Mouse (Mus musculus) limb, embryonic 14.5 days (tissue): ENCODE data around the gene Olfr803. TPM values are rescaled to one million over a fixed set of nuclear protein-coding genes. Genes with fewer than 3 reads are reported as not detected.

Experiments
- ATAC-seq: fragments of 200-750 bp; cut with Nextera tagmentation; 2 replicates; pipeline ENCODE4 v1.8.0; 2017; ENCODE audit warnings: low read depth, moderate number of reproducible peaks, moderate TSS enrichment; ENCODE audit not compliant: low FRiP score
- DNase-seq: peaks from one replicate; pipeline ENCODE4 v3.0.0-alpha.2; 2015; ENCODE audit warnings: low spot score
- H3K27ac ChIP-seq: fragments of 300-500 bp; sonication (generic); replicated peaks from 2 replicates; pipeline ENCODE4 v1.5.1; 2014; ENCODE audit warnings: low read depth, mild to moderate bottlenecking, low read length, moderate library complexity, mixed read lengths
- H3K27me3 ChIP-seq: fragments of 300-500 bp; sonication (generic); 2 replicates; pipeline ENCODE4 v1.6.1; 2014; ENCODE audit warnings: low read length, mixed read lengths; ENCODE audit not compliant: control insufficient read depth, insufficient read depth
- H3K36me3 ChIP-seq: fragments of 300-500 bp; sonication (generic); 2 replicates; pipeline ENCODE4 v1.6.1; 2014; ENCODE audit warnings: mild to moderate bottlenecking, low read length, moderate library complexity, mixed read lengths; ENCODE audit not compliant: control insufficient read depth, insufficient read depth
- H3K4me1 ChIP-seq: fragments of 300-500 bp; sonication (generic); 2 replicates; pipeline ENCODE4 v1.6.1; 2014; ENCODE audit warnings: antibody characterized with exemption, low read length, mixed read lengths; ENCODE audit not compliant: control insufficient read depth, insufficient read depth
- H3K4me2 ChIP-seq: fragments of 300-500 bp; sonication (generic); replicated peaks from 2 replicates; pipeline ENCODE4 v1.6.1; 2014; ENCODE audit warnings: low read depth, mild to moderate bottlenecking, low read length, moderate library complexity; ENCODE audit not compliant: severe bottlenecking
- H3K4me3 ChIP-seq: fragments of 300-500 bp; sonication (generic); replicated peaks from 2 replicates; pipeline ENCODE4 v1.5.1; 2014; ENCODE audit warnings: low read length
- H3K9ac ChIP-seq: fragments of 300-500 bp; sonication (generic); 2 replicates; pipeline ENCODE4 v1.6.1; 2014; ENCODE audit warnings: mild to moderate bottlenecking, low read depth, low read length, moderate library complexity; ENCODE audit not compliant: severe bottlenecking
- H3K9me3 ChIP-seq: fragments of 300-500 bp; sonication (generic); 2 replicates; pipeline ENCODE4 v1.6.1; 2016; ENCODE audit warnings: low read length; ENCODE audit not compliant: control insufficient read depth
- POLR2A ChIP-seq: fragments of 200-500 bp; IDR thresholded peaks from 2 replicates; pipeline ENCODE4 v1.8.0; 2012; ENCODE audit warnings: inconsistent platforms, mild to moderate bottlenecking, moderate library complexity, borderline replicate concordance; ENCODE audit not compliant: insufficient read depth, insufficient read length; ENCODE audit errors: extremely low read depth
- WGBS: fragments of 180-500 bp; shearing (Covaris S2); extraction: QIAGEN DNeasy Blood & Tissue Kit; methylation state at CpG from one replicate; pipeline ENCODE4 v1.1.7; 2014; 5-methylcytosine and 5-hydroxymethylcytosine counted together
- microRNA-seq: library from miRNA; unstranded; fragments of <30 nt; microRNA quantifications from one replicate; pipeline ENCODE4, GENCODE M21; 2016
- polyA plus RNA-seq, 2 experiments: library from polyadenylated mRNA; depleted of rRNA in 1 of 2; stranded (reverse) in 1 of 2; unstranded in 1 of 2; fragments of >200 nt; fragmentation: Nextera tagmentation in 1 of 2; extraction: Ambion mirVana in 1 of 2; gene quantifications; 2 replicates each; pipeline versions ENCODE4 v1.2.1 to v1.2.3; 2012 to 2014

Olfr803 gene
- polyA plus RNA-seq, 2 experiments: not detected

GRCm38 (mm10) chr10:129673765-129674164 is 20.3 kb downstream of the Olfr803 start, which contains the start of gene Olfr801:
Gene Olfr801, minus strand, starts transcription at chr10:129673865.
- Histone ChIP-seq H3K4me2 (no peak within 1 kb of the TSS), H3K4me3 (no peak within 1 kb of the TSS), H3K36me3 (no peaks in the 10 kb centered on the region), H3K9ac (no peak within 1 kb of the TSS), H3K27me3 (no peaks in the 10 kb centered on the region), H3K9me3 (no peaks in the 10 kb centered on the region), H3K27ac (no peak within 1 kb of the TSS), H3K4me1 (no peaks in the 10 kb centered on the region)
- TF ChIP-seq POLR2A: no peak
- ATAC-seq: no peak
- 68% methylated on average over 1 of the region's 1 CpGs for WGBS
- no peak for DNase-seq

- H3K4me3 ChIP-seq: no peak within 1 kb of the TSS
- no peak for DNase-seq
- H3K27me3 ChIP-seq: no peaks in the 10 kb centered on the region
- no peak for TF ChIP-seq POLR2A
- H3K4me1 ChIP-seq: no peaks in the 10 kb centered on the region
- no peak within 1 kb of the TSS for H3K9ac ChIP-seq
- ATAC-seq: no peak
- H3K4me2 ChIP-seq: no peak within 1 kb of the TSS
- no peak within 1 kb of the TSS for H3K27ac ChIP-seq
- no peaks in the 10 kb centered on the region for H3K9me3 ChIP-seq
- no peaks in the 10 kb centered on the region for H3K36me3 ChIP-seq
These were observed 36.7 kb downstream of the Olfr803 start, which contains the start of gene Olfr800 for GRCm38 (mm10) chr10:129657394-129657793. Gene Olfr800, plus strand, starts transcription at chr10:129657694.

GRCm38 (mm10) chr10:129651763-129652162 is 42.3 kb downstream of the Olfr803 start:
- DNase-seq: no peak
- no peak overlapping the region for H3K27ac ChIP-seq
- H3K27me3 ChIP-seq: no peaks in the 10 kb centered on the region
- no peak overlapping the region for H3K9ac ChIP-seq
- no peak for ATAC-seq
- H3K4me3 ChIP-seq: no peak overlapping the region
- H3K9me3 ChIP-seq: no peaks in the 10 kb centered on the region
- no peaks in the 10 kb centered on the region for H3K36me3 ChIP-seq
- no peak overlapping the region for H3K4me2 ChIP-seq
- no peaks in the 10 kb centered on the region for H3K4me1 ChIP-seq
- no peak for TF ChIP-seq POLR2A
- 80% methylated on average over 1 of the region's 1 CpGs for WGBS

Small RNA genes within 50 kb of the gene (microRNA-seq; reads per million reads assigned to microRNA genes)
- gene Gm24485: not detected

Other genes with a start within 250 kb of the Olfr803 start
- not detected in 2 replicates for gene Olfr787, start 232.4 kb downstream of the Olfr803 start, polyA plus RNA-seq (2012; rRNA removed)
- not detected in 2 replicates for gene Olfr787, start 232.4 kb downstream of the Olfr803 start, polyA plus RNA-seq (2014; fragmentation: Nextera tagmentation; extraction: Ambion mirVana)
- gene Olfr788, start 223.3 kb downstream of the Olfr803 start, polyA plus RNA-seq (2012; rRNA removed): not detected in 2 replicates
- not detected in 2 replicates for gene Olfr788, start 223.3 kb downstream of the Olfr803 start, polyA plus RNA-seq (2014; fragmentation: Nextera tagmentation; extraction: Ambion mirVana)
- gene Olfr789, start 209.5 kb downstream of the Olfr803 start, polyA plus RNA-seq (2012; rRNA removed): not detected in 2 replicates
- not detected in 2 replicates for gene Olfr789, start 209.5 kb downstream of the Olfr803 start, polyA plus RNA-seq (2014; fragmentation: Nextera tagmentation; extraction: Ambion mirVana)
- not detected in 2 replicates for gene Olfr790, start 195.8 kb downstream of the Olfr803 start, polyA plus RNA-seq (2012; rRNA removed)
- not detected in 2 replicates for gene Olfr790, start 195.8 kb downstream of the Olfr803 start, polyA plus RNA-seq (2014; fragmentation: Nextera tagmentation; extraction: Ambion mirVana)
- not detected in 2 replicates for gene Olfr791, start 172.5 kb downstream of the Olfr803 start, polyA plus RNA-seq (2012; rRNA removed)
- gene Olfr791, start 172.5 kb downstream of the Olfr803 start, polyA plus RNA-seq (2014; fragmentation: Nextera tagmentation; extraction: Ambion mirVana): not detected in 2 replicates
- gene Olfr792, start 155.1 kb downstream of the Olfr803 start, polyA plus RNA-seq (2012; rRNA removed): not detected in 2 replicates
- gene Olfr792, start 155.1 kb downstream of the Olfr803 start, polyA plus RNA-seq (2014; fragmentation: Nextera tagmentation; extraction: Ambion mirVana): not detected in 2 replicates
- not detected in 2 replicates for gene Olfr794, start 126.6 kb downstream of the Olfr803 start, polyA plus RNA-seq (2012; rRNA removed)
- gene Olfr794, start 126.6 kb downstream of the Olfr803 start, polyA plus RNA-seq (2014; fragmentation: Nextera tagmentation; extraction: Ambion mirVana): not detected in 2 replicates
- gene Olfr796, start 81.7 kb downstream of the Olfr803 start, polyA plus RNA-seq (2012; rRNA removed): not detected in 2 replicates
- gene Olfr796, start 81.7 kb downstream of the Olfr803 start, polyA plus RNA-seq (2014; fragmentation: Nextera tagmentation; extraction: Ambion mirVana): not detected in 2 replicates
- not detected in 2 replicates for gene Olfr798, start 66.4 kb downstream of the Olfr803 start, polyA plus RNA-seq (2012; rRNA removed)
- not detected in 2 replicates for gene Olfr798, start 66.4 kb downstream of the Olfr803 start, polyA plus RNA-seq (2014; fragmentation: Nextera tagmentation; extraction: Ambion mirVana)
- not detected in 2 replicates for gene Olfr799, start 56.8 kb downstream of the Olfr803 start, polyA plus RNA-seq (2012; rRNA removed)
- not detected in 2 replicates for gene Olfr799, start 56.8 kb downstream of the Olfr803 start, polyA plus RNA-seq (2014; fragmentation: Nextera tagmentation; extraction: Ambion mirVana)
- not detected in 2 replicates for gene Olfr800, start 36.6 kb downstream of the Olfr803 start, polyA plus RNA-seq (2012; rRNA removed)
- gene Olfr800, start 36.6 kb downstream of the Olfr803 start, polyA plus RNA-seq (2014; fragmentation: Nextera tagmentation; extraction: Ambion mirVana): not detected in 2 replicates
- not detected in 2 replicates for gene Olfr801, start 20.4 kb downstream of the Olfr803 start, polyA plus RNA-seq (2012; rRNA removed)
- not detected in 2 replicates for gene Olfr801, start 20.4 kb downstream of the Olfr803 start, polyA plus RNA-seq (2014; fragmentation: Nextera tagmentation; extraction: Ambion mirVana)
- not detected in 2 replicates for gene Olfr802, start 6.1 kb downstream of the Olfr803 start, polyA plus RNA-seq (2012; rRNA removed)
- not detected in 2 replicates for gene Olfr802, start 6.1 kb downstream of the Olfr803 start, polyA plus RNA-seq (2014; fragmentation: Nextera tagmentation; extraction: Ambion mirVana)
- gene Olfr804, start 8.9 kb upstream of the Olfr803 start, polyA plus RNA-seq (2012; rRNA removed): not detected in 2 replicates
- gene Olfr804, start 8.9 kb upstream of the Olfr803 start, polyA plus RNA-seq (2014; fragmentation: Nextera tagmentation; extraction: Ambion mirVana): not detected in 2 replicates
- gene Olfr805, start 35.1 kb upstream of the Olfr803 start, polyA plus RNA-seq (2012; rRNA removed): not detected in 2 replicates
- not detected in 2 replicates for gene Olfr805, start 35.1 kb upstream of the Olfr803 start, polyA plus RNA-seq (2014; fragmentation: Nextera tagmentation; extraction: Ambion mirVana)
- not detected in 2 replicates for gene Olfr806, start 47.6 kb upstream of the Olfr803 start, polyA plus RNA-seq (2012; rRNA removed)
- gene Olfr806, start 47.6 kb upstream of the Olfr803 start, polyA plus RNA-seq (2014; fragmentation: Nextera tagmentation; extraction: Ambion mirVana): not detected in 2 replicates
- gene Olfr807, start 63.5 kb upstream of the Olfr803 start, polyA plus RNA-seq (2012; rRNA removed): not detected in 2 replicates
- gene Olfr807, start 63.5 kb upstream of the Olfr803 start, polyA plus RNA-seq (2014; fragmentation: Nextera tagmentation; extraction: Ambion mirVana): not detected in 2 replicates
- gene Olfr808, start 71.2 kb upstream of the Olfr803 start, polyA plus RNA-seq (2012; rRNA removed): not detected in 2 replicates
- gene Olfr808, start 71.2 kb upstream of the Olfr803 start, polyA plus RNA-seq (2014; fragmentation: Nextera tagmentation; extraction: Ambion mirVana): not detected in 2 replicates
- gene Olfr809, start 80.4 kb upstream of the Olfr803 start, polyA plus RNA-seq (2012; rRNA removed): not detected in 2 replicates
- gene Olfr809, start 80.4 kb upstream of the Olfr803 start, polyA plus RNA-seq (2014; fragmentation: Nextera tagmentation; extraction: Ambion mirVana): not detected in 2 replicates
- not detected in 2 replicates for gene Olfr810, start 100.6 kb upstream of the Olfr803 start, polyA plus RNA-seq (2012; rRNA removed)
- gene Olfr810, start 100.6 kb upstream of the Olfr803 start, polyA plus RNA-seq (2014; fragmentation: Nextera tagmentation; extraction: Ambion mirVana): not detected in 2 replicates
- not detected in 2 replicates for gene Olfr811, start 110.1 kb upstream of the Olfr803 start, polyA plus RNA-seq (2012; rRNA removed)
- gene Olfr811, start 110.1 kb upstream of the Olfr803 start, polyA plus RNA-seq (2014; fragmentation: Nextera tagmentation; extraction: Ambion mirVana): not detected in 2 replicates
- gene Olfr812, start 151.8 kb upstream of the Olfr803 start, polyA plus RNA-seq (2012; rRNA removed): not detected in 2 replicates
- gene Olfr812, start 151.8 kb upstream of the Olfr803 start, polyA plus RNA-seq (2014; fragmentation: Nextera tagmentation; extraction: Ambion mirVana): not detected in 2 replicates
- gene Olfr813, start 161.1 kb upstream of the Olfr803 start, polyA plus RNA-seq (2012; rRNA removed): not detected in 2 replicates
- gene Olfr813, start 161.1 kb upstream of the Olfr803 start, polyA plus RNA-seq (2014; fragmentation: Nextera tagmentation; extraction: Ambion mirVana): not detected in 2 replicates
- gene Olfr814, start 185.6 kb upstream of the Olfr803 start, polyA plus RNA-seq (2012; rRNA removed): not detected in 2 replicates
- not detected in 2 replicates for gene Olfr814, start 185.6 kb upstream of the Olfr803 start, polyA plus RNA-seq (2014; fragmentation: Nextera tagmentation; extraction: Ambion mirVana)
- not detected in 2 replicates for gene Olfr815, start 211.6 kb upstream of the Olfr803 start, polyA plus RNA-seq (2012; rRNA removed)
- not detected in 2 replicates for gene Olfr815, start 211.6 kb upstream of the Olfr803 start, polyA plus RNA-seq (2014; fragmentation: Nextera tagmentation; extraction: Ambion mirVana)
- not detected in 2 replicates for gene Olfr816, start 221.3 kb upstream of the Olfr803 start, polyA plus RNA-seq (2012; rRNA removed)
- not detected in 2 replicates for gene Olfr816, start 221.3 kb upstream of the Olfr803 start, polyA plus RNA-seq (2014; fragmentation: Nextera tagmentation; extraction: Ambion mirVana)